Mouse (Mus musculus) cerebellum, postnatal 14 days (tissue): ENCODE results near the gene Clec4g.
"Not testable (repeated sequence)": the region's sequence is repeated elsewhere in the genome, so short reads cannot be mapped to it uniquely, and the experiment has no call there.

Experiments
- DNase-seq, 2 experiments: peaks; one replicate each; pipeline ENCODE4 v3.0.0; 2021; ENCODE audit warnings: mixed read lengths in 2 of 2

Clec4g gene

GRCm38 (mm10) chr8:3720551-3720950 lies at the start of gene Clec4g:
Clec4g (minus strand) TSS chr8:3720651.
- DNase-seq: no peak

- DNase-seq: not testable (repeated sequence)
Measured at GRCm38 (mm10) chr8:3768641-3769040, 48.2 kb upstream of the Clec4g start.

DNA sequence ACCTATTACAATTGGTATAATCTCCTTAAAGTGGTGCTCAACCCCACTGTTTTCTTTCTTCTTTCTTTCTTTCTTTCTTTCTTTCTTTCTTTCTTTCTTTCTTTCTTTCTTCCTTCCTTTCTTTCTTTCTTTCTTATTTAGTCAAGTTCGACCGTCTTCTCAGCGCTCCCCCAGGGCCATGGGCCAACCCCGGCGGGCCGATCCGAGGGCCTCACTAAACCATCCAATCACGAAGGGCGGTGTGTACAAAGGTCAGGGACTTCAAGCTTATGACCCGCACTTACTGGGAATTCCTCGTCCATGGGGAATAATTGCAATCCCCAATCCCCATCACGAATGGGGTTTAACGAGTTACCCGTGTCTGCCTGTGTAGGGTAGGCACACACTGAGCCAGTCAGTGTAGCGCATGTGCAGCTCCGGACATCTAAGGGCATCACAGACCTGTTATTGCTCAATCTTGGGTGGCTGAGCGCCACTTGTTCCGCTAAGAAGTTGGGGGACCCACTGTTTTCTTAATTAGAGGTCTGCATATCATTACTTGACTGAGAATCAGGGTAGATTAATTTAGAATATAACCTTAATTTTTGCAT lies 33.9 kb upstream of the Clec4g start:
- DNase-seq: peak; percentile 64 to 78

- no peak for DNase-seq
Measured at GRCm38 (mm10) chr8:3748761-3749160, 28.3 kb upstream of the Clec4g start, which contains the start of gene Cd209a. Cd209a (minus strand) TSS chr8:3748984.

- DNase-seq: no peak
Measured at GRCm38 (mm10) chr8:3736947-3737346, 16.5 kb upstream of the Clec4g start.

GRCm38 (mm10) chr8:3735599-3735998 lies 15.1 kb upstream of the Clec4g start:
- no peak for DNase-seq

GRCm38 (mm10) chr8:3734084-3734483 lies 13.6 kb upstream of the Clec4g start:
- no peak for DNase-seq

DNA sequence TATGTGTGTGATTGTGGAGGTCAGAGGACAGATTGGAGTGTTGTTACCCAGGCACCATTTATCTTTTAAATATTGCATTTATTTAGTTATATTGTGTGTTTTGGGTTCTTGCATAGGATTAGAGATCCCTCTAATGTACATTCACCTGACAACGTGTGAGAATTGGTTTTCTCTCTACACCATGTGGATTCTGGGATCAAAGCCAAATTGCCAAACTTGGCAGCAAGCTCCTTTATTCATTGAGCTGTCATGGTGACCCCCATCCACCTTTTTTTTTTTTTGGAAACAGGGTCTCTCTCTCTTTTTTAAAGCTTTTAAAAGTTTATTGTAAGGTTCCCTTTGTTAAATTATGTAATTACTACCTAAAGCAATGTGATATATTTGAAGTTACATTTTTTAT lies 590 bp upstream of the Clec4g start:
- DNase-seq: peak; percentile 73 to 79

DNA sequence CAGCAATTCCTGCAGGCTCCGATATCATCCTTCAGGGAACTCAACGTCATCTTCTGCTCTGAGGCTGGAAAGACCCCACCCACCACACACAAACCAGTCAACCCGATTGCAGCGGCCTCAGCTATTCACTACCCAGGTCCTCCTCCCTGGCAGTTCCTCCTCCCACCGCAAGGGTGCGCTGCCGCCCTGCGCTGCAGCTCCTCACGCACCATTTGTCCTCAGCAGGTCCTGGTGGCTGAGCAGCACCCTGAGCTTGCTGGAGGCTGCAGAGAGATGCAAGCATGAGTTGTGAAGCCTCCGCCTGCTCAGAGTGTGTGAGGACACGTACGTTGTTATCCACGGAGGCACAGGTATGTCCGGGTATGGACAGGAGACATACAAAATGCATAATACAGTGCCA lies 1.9 kb downstream of the Clec4g start:
- peak; percentile 87 to 89 for DNase-seq

- no peak for DNase-seq
Measured at GRCm38 (mm10) chr8:3717321-3717954, 3.0 kb downstream of the Clec4g start.

DNA sequence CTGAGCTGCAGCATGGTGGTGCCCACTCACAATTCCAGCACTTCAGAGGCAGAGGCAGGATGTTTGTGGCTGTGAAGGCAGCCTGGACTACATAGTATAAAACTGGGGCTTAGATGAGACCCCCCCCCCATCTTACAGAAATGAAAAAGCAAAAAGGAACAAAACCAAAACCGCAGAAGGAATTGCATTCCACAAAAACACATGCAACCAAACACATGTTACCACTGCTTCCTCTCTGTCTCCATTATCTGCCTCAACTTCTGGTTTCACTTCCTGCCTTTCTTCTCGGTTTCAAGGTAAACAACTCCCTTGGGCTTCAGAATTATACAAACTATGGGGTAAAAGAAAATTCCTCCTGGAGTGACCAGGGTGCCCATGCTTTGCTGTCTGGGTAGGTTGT lies 8.8 kb downstream of the Clec4g start:
- DNase-seq: no peak

DNA sequence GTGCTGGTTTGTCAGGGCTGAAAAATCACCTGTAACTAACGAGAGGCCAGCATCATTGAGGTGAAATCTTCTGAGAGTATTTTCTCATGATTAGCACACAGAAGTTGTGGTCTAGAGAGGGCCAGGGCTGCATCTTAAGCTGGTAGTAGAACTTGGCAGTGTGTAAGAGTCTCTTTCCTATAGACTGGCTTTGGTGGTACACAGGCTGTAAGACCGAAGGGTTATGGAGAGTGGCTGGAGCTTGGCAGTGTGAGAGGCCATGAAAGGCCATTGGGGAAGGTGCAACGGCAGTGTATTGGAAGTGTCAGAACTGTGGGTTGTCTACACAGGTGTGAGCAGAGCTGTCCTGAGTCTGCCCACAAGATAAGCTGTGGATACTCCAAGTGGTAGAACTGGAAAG lies 10.1 kb downstream of the Clec4g start:
- no peak for DNase-seq

DNA sequence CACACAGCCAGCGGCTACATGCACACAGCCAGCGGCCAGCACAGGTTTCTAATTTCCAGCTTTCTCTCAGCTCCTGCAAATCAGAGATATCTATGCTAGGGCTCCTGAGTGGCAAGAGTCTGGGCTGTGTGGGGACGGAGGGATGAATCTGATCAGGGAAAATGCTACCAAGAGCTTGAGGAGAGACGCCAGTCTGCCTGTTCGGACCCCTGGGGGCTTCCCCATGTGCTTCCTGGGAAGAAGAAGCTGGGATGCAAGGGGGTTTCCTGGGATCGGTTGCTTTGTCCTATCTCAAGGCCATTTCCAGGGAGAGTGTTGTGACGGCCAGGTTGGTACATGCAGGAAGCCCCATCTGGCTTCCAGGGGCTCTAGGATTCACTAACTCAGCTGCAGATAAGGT lies 12.8 kb downstream of the Clec4g start:
- no peak for DNase-seq

DNA sequence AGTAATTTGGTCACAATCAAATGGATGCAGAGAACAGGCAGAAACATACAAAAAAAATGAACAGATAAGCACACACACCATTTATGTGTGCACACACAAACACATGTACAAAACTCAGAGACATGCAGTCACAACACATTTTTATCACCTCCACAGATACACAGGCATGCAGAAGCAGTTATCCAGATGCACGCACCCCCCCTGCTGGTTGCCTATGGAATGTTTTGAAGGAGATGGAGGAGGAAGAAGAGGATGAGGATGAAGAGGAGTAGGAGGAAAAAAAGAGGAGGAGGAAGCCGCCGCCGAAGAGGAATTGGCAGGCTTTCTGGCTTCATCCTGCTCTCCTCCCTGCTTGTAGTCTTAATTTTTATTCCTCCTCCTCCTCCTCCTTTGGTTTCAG lies 14.7 kb downstream of the Clec4g start:
- peak; percentile 22 to 26 for DNase-seq

DNA sequence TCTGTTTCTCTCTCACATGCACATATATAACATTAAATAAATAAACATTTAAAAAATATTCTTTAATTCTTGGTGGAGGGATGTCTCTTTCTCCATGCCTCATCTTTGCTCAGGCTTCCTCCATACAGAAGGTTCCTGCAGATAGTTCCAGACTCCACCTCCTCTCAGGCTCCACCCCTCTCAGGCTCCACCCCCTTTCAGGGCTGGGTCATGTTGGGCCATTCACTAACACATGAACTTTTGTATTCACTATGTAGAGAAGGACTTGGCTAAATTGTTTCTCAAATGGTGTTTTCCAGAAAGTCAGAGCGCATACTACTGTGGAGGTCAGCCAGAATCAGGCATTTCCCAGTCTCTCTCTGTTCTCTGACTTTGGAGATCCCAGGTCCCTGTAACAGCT lies 19.0 kb downstream of the Clec4g start:
- DNase-seq: no peak

DNA sequence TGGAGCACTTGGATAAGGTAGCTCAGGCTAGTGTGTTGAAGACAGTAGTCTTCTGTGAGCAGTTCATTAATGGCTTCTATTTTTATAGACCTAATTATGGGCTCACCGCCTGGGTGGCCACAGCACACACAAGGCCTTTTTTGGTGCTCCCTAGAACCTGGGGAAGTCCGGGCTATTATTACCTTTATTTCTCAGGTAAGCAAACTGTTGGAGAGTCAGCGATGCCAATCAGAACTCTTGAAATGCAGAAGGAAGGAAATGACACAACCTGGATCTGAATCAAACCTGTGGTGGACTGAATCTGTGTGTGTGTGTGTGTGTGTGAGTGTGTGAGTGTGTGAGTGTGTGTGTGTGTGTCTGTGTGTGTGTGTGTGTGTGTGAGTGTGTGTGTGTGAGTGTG lies 26.3 kb downstream of the Clec4g start, which contains the start of gene Fcer2a:
Fcer2a (minus strand) TSS at position 55 of the 400 bp plus-strand sequence.
- no peak for DNase-seq

DNA sequence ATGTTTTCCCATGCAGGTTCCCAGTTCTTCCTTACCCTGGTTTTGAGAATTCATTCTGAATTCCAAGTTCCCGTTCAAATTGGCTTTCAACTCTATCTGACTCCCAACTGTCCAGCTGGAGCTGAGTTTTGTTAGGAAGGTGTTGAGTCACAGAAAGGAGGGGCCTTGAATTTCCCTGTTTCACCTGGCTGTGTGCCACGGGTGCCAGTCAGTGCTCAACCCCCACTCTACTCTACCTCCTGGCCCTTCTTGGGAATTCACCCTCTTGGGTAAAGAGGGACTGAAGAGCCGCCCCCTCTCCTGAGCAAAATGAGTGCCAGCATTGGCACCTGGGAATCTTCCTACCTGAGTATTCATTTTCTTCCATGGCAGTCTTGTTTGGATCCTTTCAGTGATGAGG lies 29.7 kb downstream of the Clec4g start:
- no peak for DNase-seq

- no peak for DNase-seq
Measured at GRCm38 (mm10) chr8:3687537-3687936, 32.9 kb downstream of the Clec4g start.

- DNase-seq: no peak
Measured at GRCm38 (mm10) chr8:3685422-3685821, 35.0 kb downstream of the Clec4g start.

DNA sequence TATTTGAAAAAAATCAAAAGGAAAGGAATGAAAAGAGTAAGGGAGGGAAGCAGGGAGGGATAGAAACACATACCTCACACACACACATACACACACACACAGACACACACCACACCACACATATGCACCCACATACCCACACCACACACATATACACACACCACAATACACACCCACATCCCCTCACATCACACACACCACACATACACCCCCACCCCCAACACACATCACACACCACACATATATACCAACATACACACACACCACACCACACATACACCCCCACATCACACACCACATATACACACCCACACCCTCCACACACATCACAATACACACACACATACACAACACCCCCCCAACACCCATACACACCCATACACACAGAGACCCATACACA lies 35.9 kb downstream of the Clec4g start:
- DNase-seq: no peak

GRCm38 (mm10) chr8:3683408-3684176 lies 36.9 kb downstream of the Clec4g start:
- DNase-seq: peak; percentile 88 to 89

- DNase-seq: peak; percentile 63 to 68
Measured at GRCm38 (mm10) chr8:3682435-3682834, 38.0 kb downstream of the Clec4g start.

- DNase-seq: peak; percentile 36 to 40
Measured at GRCm38 (mm10) chr8:3679656-3680055, 40.8 kb downstream of the Clec4g start.

DNA sequence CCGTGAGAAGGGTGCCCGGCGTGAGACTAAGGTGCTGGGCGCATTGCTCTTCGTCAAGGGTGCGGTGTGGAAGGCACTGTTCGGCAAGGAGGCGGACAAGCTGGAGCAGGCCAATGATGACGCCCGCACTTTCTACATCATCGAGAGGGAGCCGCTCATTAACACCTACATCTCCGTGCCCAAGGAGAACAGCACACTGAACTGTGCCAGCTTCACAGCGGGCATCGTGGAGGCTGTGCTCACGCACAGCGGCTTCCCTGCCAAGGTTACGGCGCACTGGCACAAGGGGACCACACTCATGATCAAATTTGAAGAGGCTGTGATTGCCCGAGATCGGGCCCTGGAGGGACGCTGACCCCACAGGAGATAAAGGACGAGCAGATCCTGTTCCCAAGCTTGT lies 41.2 kb downstream of the Clec4g start:
- peak; percentile 62 to 69 for DNase-seq
